Mouse (Mus musculus) ES-E14 (cell line): ENCODE results near the gene Tmprss11a.

Experiments used
- CHD2 ChIP-seq: IDR thresholded peaks from 2 replicates; pipeline ENCODE4 v1.6.1; 2014; ENCODE audit warnings: mild to moderate bottlenecking, low read depth, low read length, inconsistent platforms
- HCFC1 ChIP-seq: IDR thresholded peaks from 2 replicates; pipeline ENCODE4 v1.6.1; 2012; ENCODE audit warnings: low read length, inconsistent platforms, borderline replicate concordance; ENCODE audit not compliant: insufficient read depth
- MAFK ChIP-seq: IDR thresholded peaks from 2 replicates; pipeline ENCODE4 v1.6.1; 2014; ENCODE audit warnings: mild to moderate bottlenecking, low read depth, low read length, inconsistent platforms; ENCODE audit not compliant: insufficient read depth
- ZC3H11A ChIP-seq: IDR thresholded peaks from 2 replicates; pipeline ENCODE4 v1.6.1; 2012; ENCODE audit warnings: low read depth, mild to moderate bottlenecking, inconsistent platforms, low read length, borderline replicate concordance
- ZNF384 ChIP-seq: IDR thresholded peaks from 2 replicates; pipeline ENCODE4 v1.6.1; 2012; ENCODE audit warnings: low read depth, low read length, inconsistent platforms

DNA sequence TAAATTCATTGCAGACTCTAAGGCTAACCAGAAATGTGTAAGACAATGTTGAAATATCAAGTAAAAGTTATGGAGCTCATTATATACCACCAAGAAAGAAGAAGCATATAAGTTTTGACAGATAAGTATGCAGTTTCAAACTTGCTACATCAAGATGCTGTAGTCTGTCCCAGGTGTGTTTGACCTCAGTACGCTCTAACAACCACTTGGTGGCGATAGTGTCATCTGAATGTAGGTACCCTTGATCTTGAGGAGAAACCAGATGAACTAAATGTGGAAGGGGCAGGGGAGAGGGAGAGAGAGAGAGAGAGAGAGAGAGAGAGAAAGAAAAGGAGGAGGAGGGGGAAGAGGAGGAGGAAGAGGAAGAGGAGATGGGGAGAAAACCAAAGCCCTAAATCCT lies 36.1 kb downstream of the Tmprss11a start:
- TF ChIP-seq ZC3H11A = peak; percentile 89
- no peak for TF ChIP-seq CHD2
- no peak for TF ChIP-seq HCFC1
- TF ChIP-seq ZNF384 = no peak
- TF ChIP-seq MAFK = no peak
